Mouse (Mus musculus) neural tube, embryonic 14.5 days (tissue): ENCODE results near the gene Nipa1. TPM values are rescaled to one million over a fixed set of nuclear protein-coding genes. Genes with fewer than 3 reads are reported as not detected.

ENCODE experiments used
- ATAC-seq: fragments of 200-750 bp; cut with Nextera tagmentation; 2 replicates; pipeline ENCODE4 v1.8.0; 2017; ENCODE audit warnings: low read depth, mild to moderate bottlenecking, moderate TSS enrichment, moderate library complexity
- H3K27ac ChIP-seq: fragments of 300-500 bp; sonication (generic); 2 replicates; pipeline ENCODE4 v1.5.1; 2014; ENCODE audit warnings: low read depth, mild to moderate bottlenecking, control low read depth, low read length, moderate library complexity, mixed read lengths
- H3K27me3 ChIP-seq: fragments of 300-500 bp; sonication (generic); 2 replicates; pipeline ENCODE4 v1.6.1; 2014; ENCODE audit warnings: low read length; ENCODE audit not compliant: control insufficient read depth, insufficient read depth
- H3K36me3 ChIP-seq: fragments of 300-500 bp; sonication (generic); 2 replicates; pipeline ENCODE4 v1.6.1; 2014; ENCODE audit warnings: low read length, mixed read lengths; ENCODE audit not compliant: control insufficient read depth, insufficient read depth
- H3K4me1 ChIP-seq: fragments of 300-500 bp; sonication (generic); 2 replicates; pipeline ENCODE4 v1.6.1; 2014; ENCODE audit warnings: low read length; ENCODE audit not compliant: control insufficient read depth, insufficient read depth
- H3K4me2 ChIP-seq: fragments of 300-500 bp; sonication (generic); 2 replicates; pipeline ENCODE4 v1.6.1; 2014; ENCODE audit warnings: mild to moderate bottlenecking, low read depth, low read length, control low read depth
- H3K4me3 ChIP-seq: fragments of 300-500 bp; sonication (generic); 2 replicates; pipeline ENCODE4 v1.5.1; 2014; ENCODE audit warnings: low read depth, low read length, control low read depth, mixed read lengths
- H3K9ac ChIP-seq: fragments of 300-500 bp; sonication (generic); replicated peaks from 2 replicates; pipeline ENCODE4 v1.6.1; 2014; ENCODE audit warnings: low read depth, mild to moderate bottlenecking, control low read depth, low read length, mixed read lengths
- H3K9me3 ChIP-seq: fragments of 300-500 bp; sonication (generic); 2 replicates; pipeline ENCODE4 v1.6.1; 2016; ENCODE audit warnings: low read length; ENCODE audit not compliant: control insufficient read depth
- WGBS: fragments of 180-500 bp; shearing (Covaris S2); extraction: QIAGEN DNeasy Blood & Tissue Kit; methylation state at CpG from one replicate; pipeline ENCODE4 v1.1.7; 2014; 5-methylcytosine and 5-hydroxymethylcytosine counted together
- polyA plus RNA-seq: library from polyadenylated mRNA; unstranded; fragments of >200 nt; fragmentation: Nextera tagmentation; extraction: Ambion mirVana; gene quantifications from 2 replicates; pipeline ENCODE4 v1.2.1, GENCODE M21; 2014

Nipa1 gene
- polyA plus RNA-seq, result 23.6 and 23.9 TPM in 2 replicates

GRCm38 (mm10) chr7:56019930-56020253 lies at the start of gene Nipa1:
Gene Nipa1, minus strand, starts transcription at chr7:56019954.
- H3K36me3 ChIP-seq, result no peaks in the 10 kb centered on the region
- H3K4me1 ChIP-seq, result peaks cover 10% of the 10 kb centered on the region; the same call in 1 of the 2 replicates
- no peaks in the 10 kb centered on the region for H3K27me3 ChIP-seq
- H3K4me2 ChIP-seq, result peak within 1 kb of the TSS; percentile 60
- 51% methylated on average over 3 of the region's 3 CpGs for WGBS
- peak within 1 kb of the TSS; percentile 75 for H3K4me3 ChIP-seq
- H3K9ac ChIP-seq, result peak within 1 kb of the TSS; percentile 82
- H3K27ac ChIP-seq, result peak within 1 kb of the TSS; percentile 85
- no peaks in the 10 kb centered on the region for H3K9me3 ChIP-seq
- no peak for ATAC-seq

GRCm38 (mm10) chr7:56066634-56067033 lies 46.9 kb upstream of the Nipa1 start:
- WGBS, result 98% methylated on average over 1 of the region's 1 CpGs
- H3K9me3 ChIP-seq, result no peaks in the 10 kb centered on the region
- H3K27me3 ChIP-seq, result no peaks in the 10 kb centered on the region
- no peaks in the 10 kb centered on the region for H3K36me3 ChIP-seq
- H3K9ac ChIP-seq, result no peak overlapping the region
- H3K27ac ChIP-seq, result no peak overlapping the region
- no peak overlapping the region for H3K4me3 ChIP-seq
- H3K4me2 ChIP-seq, result no peak overlapping the region
- ATAC-seq, result no peak
- no peaks in the 10 kb centered on the region for H3K4me1 ChIP-seq

GRCm38 (mm10) chr7:56066136-56066535 lies 46.4 kb upstream of the Nipa1 start:
- WGBS, result 76% methylated on average over 2 of the region's 2 CpGs
- Histone ChIP-seq H3K4me3 (no peak overlapping the region), H3K36me3 (no peaks in the 10 kb centered on the region), H3K27me3 (no peaks in the 10 kb centered on the region), H3K27ac (no peak overlapping the region), H3K4me1 (no peaks in the 10 kb centered on the region), H3K9me3 (no peaks in the 10 kb centered on the region), H3K9ac (no peak overlapping the region), H3K4me2 (no peak overlapping the region)
- ATAC-seq, result no peak

- ATAC-seq, result no peak
- H3K4me3 ChIP-seq, result no peak overlapping the region
- no peaks in the 10 kb centered on the region for H3K36me3 ChIP-seq
- 88% methylated on average over 1 of the region's 1 CpGs for WGBS
- no peaks in the 10 kb centered on the region for H3K27me3 ChIP-seq
- H3K4me2 ChIP-seq, result no peak overlapping the region
- H3K9ac ChIP-seq, result no peak overlapping the region
- H3K9me3 ChIP-seq, result no peaks in the 10 kb centered on the region
- H3K4me1 ChIP-seq, result no peaks in the 10 kb centered on the region
- no peak overlapping the region for H3K27ac ChIP-seq
Observed at GRCm38 (mm10) chr7:56064876-56065275, 45.1 kb upstream of the Nipa1 start.

- H3K36me3 ChIP-seq, result peaks cover 7% of the 10 kb centered on the region; the same call in 1 of the 2 replicates
- 94% methylated on average over 3 of the region's 3 CpGs for WGBS
- no peak overlapping the region for H3K9ac ChIP-seq
- no peak overlapping the region for H3K4me2 ChIP-seq
- H3K27me3 ChIP-seq, result no peaks in the 10 kb centered on the region
- no peak overlapping the region for H3K4me3 ChIP-seq
- H3K9me3 ChIP-seq, result no peaks in the 10 kb centered on the region
- no peak overlapping the region for H3K27ac ChIP-seq
- H3K4me1 ChIP-seq, result peaks cover 11% of the 10 kb centered on the region
- no peak for ATAC-seq
Observed at GRCm38 (mm10) chr7:56055338-56055737, 35.6 kb upstream of the Nipa1 start.

GRCm38 (mm10) chr7:56052996-56053395 lies 33.2 kb upstream of the Nipa1 start:
- Histone ChIP-seq H3K4me3 (no peak overlapping the region), H3K36me3 (peaks cover 7% of the 10 kb centered on the region; the same call in 1 of the 2 replicates), H3K9me3 (no peaks in the 10 kb centered on the region), H3K4me2 (no peak overlapping the region), H3K27me3 (no peaks in the 10 kb centered on the region), H3K4me1 (peaks cover 11% of the 10 kb centered on the region), H3K27ac (no peak overlapping the region), H3K9ac (no peak overlapping the region)
- no peak for ATAC-seq

- ATAC-seq, result peak; percentile 39
- peak overlapping the region; percentile 86 for H3K4me3 ChIP-seq
- H3K9ac ChIP-seq, result peak overlapping the region; percentile 76
- no peaks in the 10 kb centered on the region for H3K9me3 ChIP-seq
- no peaks in the 10 kb centered on the region for H3K36me3 ChIP-seq
- WGBS, result 0% methylated on average over 18 of the region's 18 CpGs
- peak overlapping the region; percentile 80 for H3K4me2 ChIP-seq
- peak overlapping the region; percentile 88 for H3K27ac ChIP-seq
- H3K27me3 ChIP-seq, result no peaks in the 10 kb centered on the region
- peaks cover 11% of the 10 kb centered on the region for H3K4me1 ChIP-seq
Observed at GRCm38 (mm10) chr7:56050487-56050911, 30.7 kb upstream of the Nipa1 start.

- no peaks in the 10 kb centered on the region for H3K9me3 ChIP-seq
- WGBS, result under 1% methylated on average over 47 of the region's 47 CpGs
Observed at GRCm38 (mm10) chr7:56049831-56050321, 30.1 kb upstream of the Nipa1 start, which contains the start of gene Herc2. Gene Herc2, plus strand, starts transcription at chr7:56050196.

GRCm38 (mm10) chr7:56047178-56047577 lies 27.4 kb upstream of the Nipa1 start:
- no peaks in the 10 kb centered on the region for H3K27me3 ChIP-seq
- no peaks in the 10 kb centered on the region for H3K9me3 ChIP-seq
- ATAC-seq, result no peak
- no peak overlapping the region for H3K4me3 ChIP-seq
- H3K27ac ChIP-seq, result no peak overlapping the region
- no peak overlapping the region for H3K9ac ChIP-seq
- no peaks in the 10 kb centered on the region for H3K36me3 ChIP-seq
- no peak overlapping the region for H3K4me2 ChIP-seq
- WGBS, result 83% methylated on average over 1 of the region's 1 CpGs
- peaks cover 11% of the 10 kb centered on the region for H3K4me1 ChIP-seq

More at GRCm38 (mm10) chr7:56049831-56050321, 30.1 kb upstream of the Nipa1 start, which contains the start of gene Herc2:
- Histone ChIP-seq H3K27ac (peak within 1 kb of the TSS; percentile 88), H3K4me2 (peak within 1 kb of the TSS; percentile 80), H3K27me3 (no peaks in the 10 kb centered on the region), H3K36me3 (no peaks in the 10 kb centered on the region), H3K4me1 (peaks cover 11% of the 10 kb centered on the region), H3K9ac (peak within 1 kb of the TSS; percentile 76), H3K4me3 (peak within 1 kb of the TSS; percentile 86)
- ATAC-seq, result peak; percentile 100
